Mouse (Mus musculus) MN1 (cell line): ENCODE results near the gene Olfr1034.
"Not testable (repeated sequence)": the region's sequence is repeated elsewhere in the genome, so short reads cannot be mapped to it uniquely, and the experiment has no call there.

ENCODE experiments used
- DNase-seq: peaks from one replicate; pipeline ENCODE4 v3.0.0-alpha.2; 2016; ENCODE audit warnings: low spot score

Gene Olfr1034

DNA sequence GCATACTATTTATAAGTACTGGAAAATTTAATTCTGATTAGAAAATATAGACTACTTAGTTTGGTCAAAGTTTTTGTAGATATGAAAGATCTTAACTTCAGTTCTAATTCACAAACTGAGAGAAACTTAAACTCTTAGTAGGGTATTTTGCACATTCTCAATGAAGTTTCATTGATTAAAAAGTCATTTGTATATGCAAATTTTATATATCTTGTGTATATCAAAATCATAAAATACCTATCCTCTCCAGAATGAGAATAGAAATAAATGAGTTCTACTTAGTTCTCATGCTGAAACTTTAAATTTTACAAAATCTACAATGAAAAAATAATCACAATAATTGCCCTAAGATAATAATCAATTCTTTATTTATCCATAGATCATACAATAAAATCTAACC, at the start of gene Olfr1034:
Gene Olfr1034 (plus strand): TSS at position 301 of the 400 bp plus-strand sequence.
- no peak for DNase-seq

DNA sequence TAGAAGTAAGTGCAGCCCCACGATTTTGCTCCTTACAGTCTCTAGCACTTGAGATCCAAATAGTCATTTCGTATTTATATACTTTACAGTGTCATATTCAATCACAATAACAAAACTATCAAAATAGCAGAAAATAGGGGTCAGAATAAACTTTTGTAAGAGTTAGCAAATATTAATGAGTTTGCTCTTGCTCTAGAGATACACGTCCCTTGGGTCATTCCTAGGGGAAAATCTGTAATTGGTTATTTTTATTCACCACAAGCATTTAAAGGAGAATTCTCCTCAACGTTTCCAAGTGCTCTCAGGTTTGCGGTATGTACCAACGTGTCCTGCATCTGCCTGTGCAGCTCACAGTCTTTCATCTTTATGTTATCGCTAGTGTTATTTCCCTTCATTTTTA, 40.4 kb upstream of the Olfr1034 start, which contains the start of gene Olfr1032:
Gene Olfr1032 (plus strand): TSS at position 301 of the 400 bp plus-strand sequence.
- DNase-seq: no peak

DNA sequence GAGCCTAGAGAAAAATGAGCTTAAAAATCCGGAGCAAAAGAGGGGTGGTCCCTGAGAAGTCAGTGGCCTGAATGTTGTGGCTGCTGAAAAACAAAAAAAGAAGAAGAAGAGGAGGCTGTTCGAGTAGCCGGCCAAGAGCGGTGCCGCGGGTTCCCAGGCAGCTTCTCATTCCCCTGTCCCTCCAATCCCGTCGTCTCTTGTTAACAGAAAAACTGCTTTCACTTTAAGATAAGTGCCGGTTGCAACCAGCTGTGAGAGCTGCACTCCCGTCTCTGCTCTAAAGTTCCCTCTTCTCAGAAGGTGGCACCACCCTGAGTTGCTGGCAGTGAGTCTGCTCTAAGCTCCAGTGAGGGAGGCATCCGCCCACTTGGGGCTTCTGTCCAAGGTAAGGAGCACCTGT, 25.3 kb upstream of the Olfr1034 start, which contains the start of gene Olfr1033:
Gene Olfr1033 (plus strand): TSS at position 228 of the 400 bp plus-strand sequence.
- not testable (repeated sequence) for DNase-seq

DNA sequence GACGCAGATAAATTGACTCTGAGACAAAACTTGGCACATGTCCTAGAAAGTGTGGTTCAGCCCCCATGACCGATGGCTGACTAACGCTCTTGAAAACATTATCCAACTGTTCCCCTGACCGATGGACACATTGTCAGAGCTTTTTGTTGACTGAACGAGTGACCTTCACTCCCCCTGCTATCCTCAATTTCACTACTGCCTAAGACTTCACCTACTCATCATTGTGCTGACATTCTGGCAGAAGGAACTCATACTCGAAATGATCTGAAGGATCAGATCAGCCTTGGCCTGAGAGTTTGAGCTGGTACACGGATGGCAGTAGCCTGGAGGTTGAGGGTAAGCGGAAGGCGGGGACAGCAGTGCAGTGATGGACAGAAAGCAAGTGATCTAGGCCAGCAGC, 24.1 kb upstream of the Olfr1034 start:
- not testable (repeated sequence) for DNase-seq

DNA sequence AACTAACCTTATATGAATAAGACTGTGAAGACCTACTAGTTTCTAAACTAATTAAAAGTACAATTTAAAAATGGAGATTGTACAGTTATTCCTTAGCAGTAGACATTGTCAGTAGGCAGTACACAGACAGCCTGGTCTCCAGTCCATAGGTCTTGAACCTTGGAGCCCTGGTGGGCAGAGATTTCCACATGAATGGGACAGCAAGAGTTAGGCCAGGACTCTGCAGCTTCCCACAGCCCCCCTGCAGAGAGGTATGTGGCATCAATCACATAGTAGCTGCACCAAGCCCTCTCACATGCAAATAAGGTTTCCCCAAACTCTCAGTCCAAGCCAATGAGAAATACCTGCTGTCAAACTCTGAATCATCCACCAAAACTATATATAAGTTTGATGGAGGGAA, 5.1 kb downstream of the Olfr1034 start:
- not testable (repeated sequence) for DNase-seq

DNA sequence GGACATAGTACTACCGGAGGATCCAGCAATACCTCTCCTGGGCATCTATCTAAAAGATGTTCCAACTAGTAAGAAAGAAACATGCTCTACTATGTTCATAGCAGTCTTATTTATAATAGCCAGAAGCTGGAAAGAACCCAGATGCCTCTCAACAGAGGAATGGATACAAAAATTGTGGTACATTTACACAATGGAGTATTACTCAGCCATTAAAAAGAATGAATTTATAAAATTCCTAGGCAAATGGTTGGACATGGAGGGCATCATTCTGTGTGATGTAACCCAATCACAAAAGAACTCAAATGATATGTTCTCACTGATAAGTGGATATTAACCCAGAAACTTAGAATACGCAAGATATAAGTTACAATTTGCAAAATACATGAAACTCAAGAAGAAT, 18.1 kb downstream of the Olfr1034 start:
- DNase-seq: not testable (repeated sequence)

DNA sequence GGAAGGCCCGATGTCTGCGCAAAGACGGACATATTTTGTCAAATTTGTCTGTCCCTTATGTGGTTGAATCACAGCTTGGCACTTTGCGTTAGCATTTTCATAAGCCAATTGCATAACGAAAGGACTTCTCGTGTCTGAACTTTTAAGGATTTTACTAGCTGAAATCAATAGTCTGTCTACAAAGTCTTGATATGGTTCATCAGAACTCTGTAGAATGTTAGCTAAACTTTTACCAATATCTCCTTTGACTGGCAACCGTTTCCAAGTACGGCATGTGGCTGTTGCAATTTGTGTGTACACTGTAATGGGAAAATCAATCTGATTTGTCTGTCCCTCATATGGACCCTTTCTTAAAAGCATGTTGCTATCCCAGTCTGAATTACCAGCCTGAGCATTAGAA, 24.5 kb downstream of the Olfr1034 start:
- no peak for DNase-seq

DNA sequence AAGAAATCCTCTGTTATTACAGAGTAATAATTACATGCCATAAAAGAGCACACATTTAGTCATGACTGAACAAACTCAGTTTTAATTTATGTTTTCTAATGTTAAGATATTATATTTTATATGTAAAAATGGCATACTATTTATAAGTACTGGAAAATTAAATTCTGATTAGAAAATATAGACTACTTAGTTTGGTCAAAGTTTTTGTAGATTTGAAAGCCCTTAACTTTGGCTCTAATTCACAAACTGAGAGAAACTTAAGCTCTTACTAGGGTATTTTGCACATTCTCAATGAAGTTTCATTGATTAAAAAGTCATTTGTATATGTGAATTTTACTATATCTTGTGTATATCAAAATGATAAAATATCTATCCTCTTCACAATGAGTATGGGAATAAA, 28.0 kb downstream of the Olfr1034 start, which contains the start of gene Olfr1036:
Gene Olfr1036 (plus strand): TSS at position 301 of the 400 bp plus-strand sequence.
- DNase-seq: not testable (repeated sequence)

DNA sequence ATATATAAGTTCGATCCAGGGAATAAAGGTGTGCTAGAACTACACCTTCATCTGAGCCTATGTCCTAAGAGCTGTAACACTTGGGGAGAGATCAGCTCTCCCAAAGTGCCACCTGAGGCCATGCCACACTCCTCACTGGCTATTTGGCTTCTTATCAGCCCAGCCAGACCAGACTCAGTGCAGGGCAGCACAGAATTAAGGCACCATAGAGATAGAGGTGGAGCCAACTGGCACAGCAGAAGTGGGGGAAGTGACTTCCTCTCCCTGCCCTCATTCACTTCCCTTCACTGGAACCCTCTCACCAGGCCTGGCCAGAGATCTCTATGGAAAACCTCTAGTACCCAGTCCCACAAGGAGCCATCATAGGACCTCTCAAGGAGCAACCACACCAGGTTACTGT, 34.8 kb downstream of the Olfr1034 start:
- DNase-seq: not testable (repeated sequence)

DNA sequence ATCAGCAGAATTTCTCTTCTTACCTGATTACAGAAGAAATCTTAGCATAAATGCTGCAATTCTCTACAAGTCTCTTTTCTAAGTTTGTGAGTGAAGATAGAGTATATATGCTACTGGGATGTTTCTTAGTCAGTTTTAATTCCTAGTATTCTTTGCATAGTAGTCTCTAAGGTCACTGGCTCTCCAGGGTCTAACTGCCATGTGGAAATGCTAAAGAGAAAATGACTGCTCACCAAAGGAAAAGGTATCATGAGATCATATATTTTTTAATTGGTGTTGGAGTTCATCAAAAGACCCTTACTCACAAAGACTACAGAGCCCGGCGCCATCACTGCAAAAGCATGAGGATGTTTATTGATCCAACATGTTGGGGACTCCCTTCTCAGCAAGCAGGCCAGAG, 41.6 kb downstream of the Olfr1034 start, which contains the start of gene Olfr1037:
Gene Olfr1037 (minus strand): TSS at position 101 of the 400 bp plus-strand sequence.
- no peak for DNase-seq
